Mouse (Mus musculus) layer of hippocampus, adult 8-10 months (tissue): ENCODE data around the gene Mindy1. TPM values are rescaled to one million over a fixed set of nuclear protein-coding genes. Genes with fewer than 3 reads are reported as not detected.
A peak's percentile ranks its signal among the peaks of the same experiment; 100 is the strongest.

Source experiments
- DNase-seq, 2 experiments: peaks; one replicate each; pipeline ENCODE4 v3.0.0; 2022; ENCODE audit warnings: low spot score in 2 of 2
- total RNA-seq, 4 experiments: library from RNA; stranded (reverse); gene quantifications; 2 replicates each; pipeline ENCODE4 v1.2.4; 2022

Gene Mindy1
- 10 to 100 TPM; 20.7 to 28.4 (median 23.9) TPM for total RNA-seq

DNA sequence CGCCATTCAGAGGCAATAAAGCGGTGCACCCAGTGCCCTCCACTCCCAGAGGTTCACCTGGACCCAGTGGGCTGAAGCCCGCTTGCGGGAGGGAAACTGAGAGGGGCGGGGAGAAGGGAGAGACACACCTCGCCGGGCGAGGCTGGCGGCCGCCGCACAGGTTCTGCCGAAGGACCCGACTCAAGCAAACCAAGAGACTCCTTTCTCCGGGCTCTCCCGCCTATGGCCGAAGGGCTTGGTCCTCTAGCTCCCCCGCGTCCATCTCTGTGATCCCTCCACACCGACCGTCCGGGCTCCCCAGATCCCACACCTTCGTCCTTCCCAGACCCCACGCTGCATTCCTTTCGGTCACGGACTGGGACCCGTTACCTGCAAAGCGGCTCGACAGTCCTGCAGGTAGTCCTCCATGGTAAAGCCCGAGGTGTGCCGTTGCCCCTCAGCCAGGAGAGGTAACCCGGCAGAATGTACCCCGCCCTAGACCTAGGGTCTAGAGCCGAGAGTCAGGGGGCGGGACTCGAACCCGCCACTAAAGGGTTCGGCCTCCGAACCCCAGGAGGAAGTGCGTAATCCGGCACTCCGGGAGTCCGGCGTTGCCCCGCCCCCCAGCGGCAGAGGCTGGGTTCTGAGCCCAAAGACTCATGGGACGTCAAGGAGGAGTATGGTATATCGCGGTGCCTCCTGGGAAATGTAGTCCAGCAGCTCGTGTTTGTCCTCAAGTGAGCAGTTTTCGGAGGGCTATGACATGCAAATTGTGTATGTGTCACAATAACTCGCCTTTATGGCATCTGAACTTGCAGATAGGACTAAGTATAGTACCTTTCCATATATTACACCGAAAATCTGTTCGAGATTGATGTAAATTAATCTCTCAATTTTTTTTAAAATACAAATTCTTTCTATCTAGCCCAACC, at the start of gene Mindy1, which contains the start of gene Prune1:
Gene Mindy1, plus strand, starts transcription at position 130 of the 911 bp plus-strand sequence.
Gene Prune1, minus strand, starts transcription at position 861 of the 911 bp plus-strand sequence.
- DNase-seq = peak; percentile 98

DNA sequence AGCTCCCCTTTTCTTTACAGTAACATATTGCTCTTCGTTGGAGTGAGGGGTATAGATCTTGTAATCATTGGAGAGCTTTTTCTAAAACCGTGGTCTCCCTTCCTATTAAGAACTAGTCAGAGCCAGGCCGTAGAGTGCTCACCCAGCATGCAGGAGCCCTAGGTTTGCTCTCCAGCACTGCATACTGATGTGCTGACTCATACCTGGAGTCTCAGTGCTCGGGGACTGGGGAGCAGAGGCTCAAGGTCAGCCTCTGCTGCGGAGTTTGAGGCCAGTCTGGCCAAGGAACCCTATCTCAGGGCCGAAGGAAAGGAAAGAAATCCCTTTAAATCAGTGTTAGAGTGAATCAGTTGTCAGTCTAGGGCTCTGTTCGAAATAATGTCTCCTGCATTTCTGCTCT, 48.4 kb upstream of the Mindy1 start:
- DNase-seq = no peak

DNA sequence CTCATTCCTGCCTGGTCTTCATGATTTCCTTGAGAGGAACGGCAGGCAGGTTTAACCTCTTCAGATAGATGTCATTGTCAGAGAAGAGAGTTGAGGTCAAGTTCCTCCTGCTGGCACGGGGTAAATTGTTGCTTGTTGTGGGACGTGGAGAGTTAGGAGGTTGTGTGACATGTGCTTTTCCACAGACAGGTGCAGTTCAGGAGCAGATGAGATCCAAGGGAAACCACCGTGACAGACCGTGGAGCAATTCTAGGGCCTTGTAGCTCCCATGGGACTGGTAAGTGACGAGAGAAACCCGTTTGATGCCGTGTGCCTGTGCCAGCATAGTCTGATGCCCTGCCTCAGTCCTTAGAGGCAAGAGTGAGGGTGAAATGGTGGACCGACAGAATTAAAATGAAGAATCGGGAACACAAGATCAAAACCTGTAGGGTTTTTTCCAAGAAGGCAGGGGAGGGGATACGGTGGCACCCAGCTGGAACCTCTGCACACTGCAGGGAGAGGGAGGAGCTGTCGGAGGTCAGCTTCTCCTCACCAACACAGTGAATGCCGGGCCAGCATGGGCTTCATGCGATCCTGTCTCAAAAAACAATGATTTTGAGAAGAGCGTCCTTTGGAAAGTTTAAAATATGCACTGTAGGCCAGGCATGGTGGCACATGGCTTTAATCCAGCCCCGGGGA, 47.7 kb upstream of the Mindy1 start:
- no peak for DNase-seq

DNA sequence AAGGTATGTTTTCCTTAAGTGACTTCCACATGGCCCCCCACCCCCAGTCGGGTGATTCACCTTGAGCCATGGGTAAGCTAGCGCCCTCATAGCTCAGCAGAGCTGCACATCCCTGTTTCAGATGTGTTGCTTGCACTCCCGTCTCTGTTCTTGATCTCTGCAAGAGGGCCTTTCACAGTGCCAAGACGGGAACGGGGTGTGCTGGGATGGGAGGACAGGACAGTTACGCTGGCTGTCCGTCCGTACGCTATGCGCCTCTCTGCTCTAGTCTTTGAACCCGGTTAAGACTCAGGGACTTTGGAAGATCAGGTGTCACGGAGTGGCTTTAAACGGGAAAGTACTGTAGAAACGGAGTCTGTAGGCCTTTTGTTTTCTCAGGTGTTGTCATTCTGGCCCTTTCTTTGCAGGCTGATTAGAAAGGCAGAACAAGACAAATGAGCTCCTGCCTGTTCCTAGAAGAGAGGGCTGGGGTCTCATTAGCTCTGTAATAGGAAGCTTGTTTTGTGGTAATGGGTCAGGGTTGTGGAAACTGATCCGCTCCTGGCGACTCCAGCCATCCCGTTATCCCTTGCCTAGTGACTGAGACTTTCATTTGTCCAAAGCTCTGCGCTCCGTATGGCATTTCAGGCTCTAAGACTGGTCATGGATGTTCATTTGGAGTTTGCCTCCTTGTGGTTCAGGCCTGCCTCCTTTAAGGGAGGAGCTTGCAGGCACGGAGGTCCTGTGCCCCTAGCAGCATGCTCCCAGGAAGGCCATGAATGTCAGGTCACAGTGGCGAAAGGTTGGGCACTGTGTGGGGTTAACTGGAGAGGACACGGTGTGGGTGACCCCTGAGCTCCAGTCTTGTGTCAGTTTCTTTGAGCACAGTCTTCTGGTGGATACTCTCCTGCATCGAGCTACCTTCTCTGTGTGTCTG, 45.5 kb upstream of the Mindy1 start:
- no peak for DNase-seq

DNA sequence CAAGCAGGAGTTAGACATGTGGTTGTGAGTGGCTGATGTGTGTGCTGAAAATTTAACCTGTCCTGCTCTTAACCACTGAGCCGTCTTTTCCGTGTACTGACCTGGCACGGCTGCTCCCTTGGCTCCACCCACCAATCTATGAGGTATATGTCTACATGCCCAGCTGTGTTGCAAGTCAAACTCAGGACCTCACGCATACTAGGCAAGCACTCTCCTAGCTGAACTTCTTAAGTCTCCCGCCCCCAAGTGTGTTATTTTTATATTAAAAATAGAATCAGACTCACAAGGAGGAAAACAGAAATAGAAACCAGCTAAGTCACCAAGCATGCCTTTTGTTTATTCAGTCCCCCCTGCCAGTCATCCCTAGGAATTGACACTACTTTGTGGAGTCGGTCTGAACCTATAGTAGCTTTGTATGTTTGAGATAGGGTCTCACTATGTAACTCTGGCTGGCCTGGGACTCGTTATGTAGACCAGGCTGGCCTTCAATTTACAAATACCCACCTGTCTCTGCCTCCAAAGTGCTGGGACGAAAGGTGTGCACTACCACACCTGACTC, 43.5 kb upstream of the Mindy1 start:
- DNase-seq = no peak

DNA sequence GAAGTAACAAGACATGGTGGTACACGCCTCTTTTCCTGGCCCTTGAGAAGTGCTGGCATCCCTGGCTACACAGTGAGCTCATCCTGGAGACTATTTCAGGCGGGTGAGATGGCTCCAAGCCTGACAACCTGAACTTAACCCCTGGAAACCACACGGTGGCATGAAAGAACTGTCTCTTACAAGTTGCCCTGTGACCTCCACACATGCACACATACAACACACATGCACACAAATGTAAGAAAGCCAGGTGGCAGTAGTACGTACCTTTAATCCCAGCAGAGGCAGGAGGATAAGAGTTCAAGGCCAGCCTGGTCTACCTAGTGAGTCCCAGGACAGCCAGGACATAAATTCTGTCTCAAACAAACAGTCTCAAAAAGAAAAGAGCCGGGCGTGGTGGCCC, 42.1 kb upstream of the Mindy1 start:
- no peak for DNase-seq

DNA sequence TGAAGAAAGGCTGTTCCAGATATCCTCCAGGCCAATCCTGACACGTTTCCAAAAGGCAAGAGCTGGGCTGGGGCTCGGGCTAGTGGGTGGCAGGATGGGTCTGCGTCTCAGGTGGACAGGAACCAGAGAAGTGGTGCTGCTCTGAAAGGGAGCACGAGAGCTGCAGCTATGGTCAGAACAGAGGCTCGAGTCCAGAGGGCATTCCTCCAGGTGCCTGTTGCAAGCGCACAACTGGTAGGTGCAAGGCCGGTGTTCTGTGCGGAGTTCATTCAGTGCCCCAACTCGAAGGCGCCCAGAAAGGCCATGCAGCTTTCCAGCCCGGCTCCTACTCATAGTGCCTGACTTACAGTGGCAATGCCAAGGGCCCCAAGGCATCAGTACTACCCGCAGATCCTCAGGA, 41.2 kb upstream of the Mindy1 start:
- no peak for DNase-seq

DNA sequence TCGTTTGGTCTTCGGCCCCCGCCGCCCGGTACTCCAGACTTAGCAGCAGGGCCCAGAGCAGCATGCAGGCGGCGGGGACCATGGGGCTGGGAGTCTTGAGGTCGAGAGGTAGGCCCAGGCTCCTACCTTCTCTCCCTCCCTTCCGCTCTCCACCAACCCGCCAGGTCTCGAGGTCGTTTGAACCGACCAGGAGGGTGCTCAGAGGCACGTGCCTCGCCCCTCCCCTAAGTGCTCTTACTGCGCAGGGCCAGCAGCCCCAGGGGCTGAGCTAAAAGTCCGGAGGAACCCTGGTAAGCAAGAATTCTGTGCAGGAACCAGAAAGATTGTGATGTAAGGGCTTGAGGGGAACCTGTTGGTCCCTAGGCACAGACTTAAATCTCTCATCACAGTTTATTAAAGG, 40.2 kb upstream of the Mindy1 start:
- DNase-seq = no peak

DNA sequence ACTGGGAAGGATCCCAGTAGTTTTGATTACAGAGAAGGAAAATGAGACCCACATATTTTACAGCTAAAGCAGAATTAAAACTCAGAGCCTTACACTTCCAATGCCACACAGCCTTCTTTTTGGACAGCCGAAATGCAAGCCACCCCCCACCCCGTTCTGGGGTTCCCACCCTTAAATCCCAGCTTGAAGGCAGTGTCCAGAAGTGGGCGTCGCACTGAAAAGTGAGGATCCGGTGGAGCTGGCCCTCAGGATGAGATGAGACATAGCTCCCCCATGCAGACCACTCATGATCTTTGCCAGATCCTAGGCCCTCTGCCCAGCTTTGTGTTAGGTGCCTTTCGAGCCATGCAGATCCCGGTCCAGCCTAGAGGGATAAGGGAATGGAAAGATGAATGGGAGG, 39.6 kb upstream of the Mindy1 start, which contains the start of gene Gm128:
Gene Gm128, minus strand, starts transcription at position 101 of the 400 bp plus-strand sequence.
- DNase-seq = no peak

DNA sequence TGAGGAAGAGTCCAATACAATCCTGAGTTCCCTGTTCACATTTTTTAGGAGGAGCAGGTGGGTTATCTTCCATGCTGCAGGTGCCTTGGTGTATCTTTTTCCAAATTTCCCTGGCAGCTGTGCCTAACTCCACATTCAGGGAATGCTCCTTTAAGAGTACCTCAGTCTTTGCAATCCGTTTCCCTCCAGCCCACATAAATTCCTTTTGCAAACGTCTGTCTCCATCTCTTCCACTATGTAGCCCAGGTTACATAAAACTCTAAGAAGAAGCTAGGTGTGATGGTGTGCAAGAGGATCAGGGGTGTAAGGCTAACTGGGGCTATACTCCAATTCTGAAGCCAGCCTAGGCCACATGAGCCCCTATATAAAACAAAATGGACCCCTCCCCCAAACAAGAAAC, 38.1 kb upstream of the Mindy1 start:
- no peak for DNase-seq

DNA sequence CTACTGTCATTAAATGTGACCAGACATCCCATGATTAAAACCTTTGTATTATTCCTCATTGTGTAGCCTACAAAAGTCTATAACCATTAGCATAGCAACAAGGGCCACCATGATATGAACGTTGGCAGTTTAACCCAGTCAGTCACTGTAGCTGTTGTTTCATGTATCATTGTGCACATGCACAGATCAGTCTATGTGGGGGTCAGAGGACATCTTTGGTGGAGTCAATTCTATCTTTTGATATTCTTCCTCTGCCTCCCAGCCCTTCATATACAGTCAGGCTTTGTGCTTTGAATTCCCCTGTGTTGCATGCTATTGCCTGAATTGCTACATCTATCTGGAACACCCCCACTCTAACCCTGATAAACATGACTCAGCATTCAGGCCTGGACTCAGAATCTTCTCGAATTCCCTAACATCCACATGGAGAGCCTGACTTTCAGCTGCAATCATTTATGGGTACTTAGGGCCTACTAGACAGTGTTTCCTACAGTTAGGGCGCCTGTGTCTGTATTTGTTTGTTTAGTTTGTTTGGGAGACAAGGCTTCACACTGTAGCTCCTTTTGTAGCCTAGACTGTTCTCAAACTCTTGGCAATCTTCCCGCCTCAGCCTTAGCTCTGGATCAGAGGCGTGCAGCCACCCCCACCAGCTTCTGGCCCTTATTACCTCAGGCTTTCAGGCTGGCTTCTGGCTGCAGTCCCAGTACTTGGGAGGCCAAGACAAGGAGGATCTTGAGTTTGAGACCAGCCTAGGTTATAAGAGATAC, 34.5 kb upstream of the Mindy1 start:
- peak; percentile 54 to 64 for DNase-seq

DNA sequence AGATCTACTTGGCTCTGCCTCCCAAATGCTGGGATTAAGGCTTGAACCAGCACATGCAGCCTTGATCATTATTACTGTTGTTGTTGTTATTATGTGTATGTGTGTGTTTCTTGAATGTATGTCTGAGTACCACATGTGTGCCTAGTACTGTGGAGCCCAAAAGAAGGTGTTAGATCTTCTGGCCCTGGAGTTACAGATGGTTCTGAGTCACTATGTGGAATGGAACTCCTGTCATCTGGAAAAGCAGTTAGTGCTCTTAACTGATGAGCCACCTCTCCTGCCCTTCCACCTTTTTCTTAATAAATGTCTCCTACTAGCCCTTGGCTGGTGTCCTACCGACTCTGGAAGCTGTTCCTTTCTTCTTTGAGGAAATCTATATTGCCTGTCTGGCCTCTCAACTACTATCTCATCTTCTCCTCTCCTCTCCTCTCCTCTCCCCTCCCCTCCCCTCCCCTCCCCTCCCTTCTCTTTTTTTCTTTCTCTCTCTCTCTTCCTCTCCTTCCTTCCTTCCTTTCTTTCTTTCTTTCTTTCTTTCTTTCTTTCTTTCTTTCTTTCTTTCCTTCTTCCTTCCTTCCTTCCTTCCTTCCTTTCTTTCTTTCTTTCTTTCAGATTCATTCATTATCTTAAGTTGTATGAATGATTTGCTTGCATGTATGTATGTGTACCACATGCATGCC, 33.3 kb upstream of the Mindy1 start:
- DNase-seq = no peak

DNA sequence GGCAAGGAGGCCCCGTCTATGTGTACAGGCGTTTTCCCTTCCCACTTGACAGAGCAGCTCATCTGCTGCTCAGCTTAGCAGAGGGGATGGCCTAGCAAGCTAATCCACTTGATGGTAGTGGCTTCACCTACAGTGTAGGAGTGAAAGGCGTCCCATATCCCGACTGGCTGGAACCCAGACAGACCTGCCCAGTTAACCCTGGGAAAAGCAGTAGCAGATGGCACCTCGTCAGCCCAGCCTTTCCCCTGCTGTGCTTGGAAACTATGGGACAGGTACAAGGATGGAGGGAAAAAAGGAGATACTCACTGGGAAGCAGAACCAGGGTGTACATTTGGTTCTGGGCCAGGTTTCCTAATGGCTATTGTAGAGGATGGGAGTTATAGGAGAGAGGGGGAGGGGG, 30.8 kb upstream of the Mindy1 start:
- no peak for DNase-seq

DNA sequence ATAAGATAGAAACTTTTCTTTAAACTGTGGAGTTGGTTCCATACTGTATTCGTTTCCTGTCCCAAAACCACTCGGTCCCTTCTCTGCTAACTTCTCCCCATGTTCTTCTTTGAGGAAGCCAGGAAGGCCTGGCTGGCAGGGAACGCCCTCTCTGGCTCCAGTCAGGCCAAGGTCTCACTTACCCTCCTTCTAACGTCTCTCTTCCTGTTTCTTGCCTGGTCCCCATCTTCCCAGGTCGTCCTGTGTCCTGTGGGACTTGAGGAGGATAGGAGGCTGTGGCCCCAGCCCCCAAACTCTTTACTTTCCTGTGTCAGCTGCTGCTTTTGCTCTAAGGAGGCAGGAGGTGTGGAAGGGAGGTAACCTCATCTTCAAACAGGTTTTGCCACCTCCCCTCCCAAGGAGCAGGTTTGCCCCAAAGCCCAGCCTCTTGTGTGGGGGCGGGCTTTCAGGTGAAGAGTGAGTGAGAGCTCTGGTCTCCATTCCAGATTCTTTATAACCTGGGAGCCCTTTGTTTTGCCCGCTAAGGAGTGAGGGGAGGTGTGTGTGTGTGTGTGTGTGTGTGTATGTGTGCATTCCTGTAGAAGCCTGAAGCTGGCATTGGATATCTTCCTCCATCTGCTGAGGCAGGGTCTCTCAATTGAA, 30.2 kb upstream of the Mindy1 start, which contains the start of gene Bnipl:
Gene Bnipl, minus strand, starts transcription at position 411 of the 642 bp plus-strand sequence.
- DNase-seq = no peak

DNA sequence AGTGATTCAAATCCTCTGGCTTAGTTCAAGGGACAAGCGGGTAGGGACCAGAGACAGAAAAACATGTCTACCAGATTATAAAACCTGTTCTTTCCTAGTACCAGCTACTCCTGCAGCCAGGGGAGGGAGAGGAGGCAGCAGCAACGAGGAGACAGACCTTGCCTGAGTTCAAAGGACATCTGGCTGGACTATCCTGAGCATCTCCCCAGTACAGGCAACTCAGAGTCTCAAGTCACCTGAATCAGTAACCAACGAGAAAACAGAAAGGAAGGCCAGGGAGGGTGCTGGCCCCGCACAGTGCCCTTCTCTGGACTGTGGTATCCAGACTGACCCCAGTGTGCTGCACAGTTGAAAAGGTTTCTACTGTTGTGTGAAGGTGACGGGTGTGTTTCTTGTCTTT, 24.2 kb upstream of the Mindy1 start:
- no peak for DNase-seq

DNA sequence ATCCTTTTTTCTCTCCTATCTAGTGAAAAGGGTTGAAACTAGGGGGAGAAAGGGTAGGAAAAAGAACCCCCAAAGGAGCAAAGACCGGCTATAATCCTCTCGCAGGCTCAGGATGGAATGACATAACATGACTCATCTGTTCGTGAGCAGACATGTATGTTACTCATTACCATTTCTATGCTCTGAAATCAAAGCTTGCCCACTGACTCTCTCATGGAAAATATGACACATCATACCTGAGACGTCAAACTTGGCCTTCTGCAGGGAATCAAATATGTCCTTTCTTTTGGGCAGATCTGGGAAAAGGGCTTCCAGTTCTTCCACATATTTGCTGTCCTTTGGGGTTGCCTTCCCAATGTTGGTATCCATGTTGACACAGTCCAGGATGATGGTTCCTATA, 19.2 kb upstream of the Mindy1 start:
- DNase-seq = no peak

DNA sequence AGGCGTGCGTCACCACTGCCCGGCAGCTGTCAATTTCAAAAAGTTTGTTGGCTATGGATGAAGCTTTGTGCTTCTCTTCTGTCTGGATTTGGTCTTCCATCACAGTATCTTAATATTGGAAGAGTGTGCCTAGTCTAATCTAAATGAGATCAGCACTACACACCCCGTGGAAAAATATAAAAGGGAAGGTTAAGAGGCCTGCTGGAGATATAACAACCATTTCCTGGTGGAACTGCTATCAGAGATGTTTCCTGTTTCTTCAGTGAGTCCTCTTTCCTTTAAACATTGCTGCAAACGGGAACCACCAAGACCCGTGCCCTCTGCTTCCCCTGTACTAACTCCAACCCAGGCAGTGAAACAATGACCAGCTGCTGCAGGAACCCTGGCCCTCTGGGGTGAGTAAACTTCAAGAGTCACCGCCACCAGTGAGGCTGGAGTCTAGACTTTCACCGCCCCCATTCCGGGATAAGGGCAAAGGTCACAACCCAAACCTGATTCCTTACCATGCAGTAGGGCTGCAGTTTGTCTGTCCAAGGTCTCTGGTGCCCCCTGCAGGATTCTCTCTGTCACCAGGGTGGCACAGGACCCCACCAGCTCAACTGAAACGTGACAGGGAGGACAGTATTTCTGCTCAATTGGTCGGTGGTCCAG, 17.9 kb upstream of the Mindy1 start:
- peak in 1 of 2 experiments; percentile 48 for DNase-seq

DNA sequence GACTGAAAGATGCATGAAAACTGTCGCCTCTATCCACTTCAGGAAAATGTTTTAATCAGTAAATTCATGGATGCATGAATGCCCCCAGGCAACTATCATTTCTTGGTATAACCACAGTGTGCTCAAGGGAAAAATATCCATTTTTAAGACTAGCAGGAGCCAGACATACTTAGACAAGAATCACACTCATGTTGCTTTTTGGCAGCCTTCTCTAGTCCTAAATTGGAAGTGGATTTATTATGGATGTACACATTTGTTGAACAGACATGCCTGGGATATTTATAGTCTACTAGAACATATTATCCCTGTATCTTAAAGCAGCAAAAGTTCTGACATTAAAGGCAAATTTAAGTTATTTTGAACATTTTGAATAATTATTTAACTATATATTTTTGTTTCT, 16.4 kb upstream of the Mindy1 start:
- no peak for DNase-seq

DNA sequence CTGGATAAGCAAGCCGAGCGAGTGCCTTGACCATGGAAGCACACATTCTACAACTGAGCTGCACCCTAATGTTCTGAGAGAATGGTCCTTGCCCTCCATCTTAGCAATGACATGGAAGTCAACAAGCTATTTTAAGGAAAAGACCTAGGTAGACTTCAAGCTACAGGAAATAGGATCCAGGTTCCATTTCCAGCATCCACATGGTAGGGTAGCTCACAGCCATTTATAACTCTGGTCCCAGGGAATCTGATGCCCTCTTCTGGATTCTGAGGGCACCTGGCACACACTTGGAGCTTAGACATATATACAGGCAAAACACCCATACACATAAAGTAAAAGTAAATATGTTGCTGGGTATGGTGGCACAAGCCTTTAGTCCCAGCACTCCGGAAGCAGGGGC, 15.1 kb upstream of the Mindy1 start:
- DNase-seq = no peak
